Mouse (Mus musculus) cerebellum, adult 2 months (tissue): Measurements from ENCODE around the gene Ms4a10.

Experiments used
- CTCF ChIP-seq: fragments of 200-500 bp; IDR thresholded peaks from 2 replicates; pipeline ENCODE4 v1.5.1; 2011; ENCODE audit warnings: low read depth, mild to moderate bottlenecking, control low read depth, low read length, moderate library complexity, borderline replicate concordance; ENCODE audit not compliant: insufficient read depth
- POLR2A ChIP-seq: fragments of 200-500 bp; IDR thresholded peaks from 2 replicates; pipeline ENCODE4 v1.6.1; 2011; ENCODE audit warnings: low read length, control low read depth, borderline replicate concordance; ENCODE audit not compliant: insufficient read depth

GRCm38 (mm10) chr19:10968578-10968977, 5.9 kb downstream of the Ms4a10 start:
- TF ChIP-seq CTCF (no peak), POLR2A (no peak)
